Mouse (Mus musculus): Measurements from ENCODE around the gene Ppp4c. TPM values are rescaled to one million over a fixed set of nuclear protein-coding genes. Genes with fewer than 3 reads are reported as not detected.

Gene Ppp4c
- polyA plus RNA-seq (2012; fragmentation: generic; extraction: Trizol) = 113 TPM

GRCm38 (mm10) chr7:126791851-126792720 is at the start of gene Ppp4c:
Ppp4c (minus strand) TSS chr7:126792496.
- H3K36me3 ChIP-seq (ENCODE audit: control insufficient read depth, insufficient read depth) = peaks cover 44% of the 10 kb centered on the region
- H3K4me3 ChIP-seq = peak within 1 kb of the TSS; percentile 65
- H3ac ChIP-seq (ENCODE audit: control insufficient read depth, insufficient read length) = peak within 1 kb of the TSS; percentile 88
- H3K27me3 ChIP-seq (ENCODE audit: control insufficient read depth, insufficient read depth, insufficient read length) = no peaks in the 10 kb centered on the region
- H3K79me2 ChIP-seq (ENCODE audit: control insufficient read depth, insufficient read depth) = peaks cover 38% of the 10 kb centered on the region
- peak; percentile 99 for TF ChIP-seq POLR2AphosphoS2 (IDR thresholded peaks at IDR 0.05; ENCODE audit: insufficient read length, low read depth)
- no peak for TF ChIP-seq USF1 (IDR thresholded peaks at IDR 0.05; ENCODE audit: low read depth)
- no peak for TF ChIP-seq SRF (IDR thresholded peaks at IDR 0.05; ENCODE audit: control insufficient read depth, insufficient read length, low read depth)
- peak in 1 of 3 experiments; percentile 3 for TF ChIP-seq MYOG (IDR thresholded peaks at IDR 0.05; ENCODE audit: control insufficient read depth in 1 of 3, insufficient read depth in 1 of 3, insufficient read length in 2 of 3, low read depth in 2 of 3)
- peak; percentile 80 for TF ChIP-seq POLR2A (IDR thresholded peaks at IDR 0.05; ENCODE audit: insufficient read length, low read depth)
- peak within 1 kb of the TSS; percentile 96 for H3K4me2 ChIP-seq (ENCODE audit: low read depth)

- H3K27me3 ChIP-seq (ENCODE audit: control insufficient read depth, insufficient read depth, insufficient read length) = peaks cover 63% of the 10 kb centered on the region
- no peaks in the 10 kb centered on the region for H3K36me3 ChIP-seq (ENCODE audit: control insufficient read depth, insufficient read depth)
- no peak overlapping the region for H3ac ChIP-seq (ENCODE audit: control insufficient read depth, insufficient read length)
- TF ChIP-seq MYOD1 (IDR thresholded peaks at IDR 0.05; ENCODE audit: control insufficient read depth in 1 of 3, insufficient read length in 2 of 3, low read depth in 2 of 3) (peak in 1 of 3 experiments; percentile 36), POLR2AphosphoS2 (IDR thresholded peaks at IDR 0.05; ENCODE audit: insufficient read length, low read depth) (no peak)
- H3K79me2 ChIP-seq (ENCODE audit: control insufficient read depth, insufficient read depth) = no peaks in the 10 kb centered on the region
- no peak overlapping the region for H3K4me3 ChIP-seq
- no peak overlapping the region for H3K4me2 ChIP-seq (ENCODE audit: low read depth)
These were observed 41.0 kb upstream of the Ppp4c start for GRCm38 (mm10) chr7:126833294-126833693.

- no peaks in the 10 kb centered on the region for H3K79me2 ChIP-seq (ENCODE audit: control insufficient read depth, insufficient read depth)
- H3ac ChIP-seq (ENCODE audit: control insufficient read depth, insufficient read length) = no peak overlapping the region
- no peak overlapping the region for H3K4me3 ChIP-seq
- no peaks in the 10 kb centered on the region for H3K36me3 ChIP-seq (ENCODE audit: control insufficient read depth, insufficient read depth)
- TF ChIP-seq CEBPB (IDR thresholded peaks at IDR 0.05; ENCODE audit: insufficient read depth, poor library complexity, severe bottlenecking) (no peak), TCF3 (IDR thresholded peaks at IDR 0.05; ENCODE audit: insufficient read length, low read depth) (no peak)
- H3K27me3 ChIP-seq (ENCODE audit: control insufficient read depth, insufficient read depth, insufficient read length) = peaks cover 70% of the 10 kb centered on the region
- H3K4me2 ChIP-seq (ENCODE audit: low read depth) = no peak overlapping the region
These were observed 39.8 kb upstream of the Ppp4c start for GRCm38 (mm10) chr7:126832036-126832598.

- Histone ChIP-seq H3K79me2 (ENCODE audit: control insufficient read depth, insufficient read depth) (no peaks in the 10 kb centered on the region), H3K4me3 (no peak within 1 kb of the TSS), H3K36me3 (ENCODE audit: control insufficient read depth, insufficient read depth) (no peaks in the 10 kb centered on the region), H3ac (ENCODE audit: control insufficient read depth, insufficient read length) (no peak within 1 kb of the TSS), H3K27me3 (ENCODE audit: control insufficient read depth, insufficient read depth, insufficient read length) (peaks cover 70% of the 10 kb centered on the region), H3K4me2 (ENCODE audit: low read depth) (no peak within 1 kb of the TSS)
- TF ChIP-seq TCF3 (IDR thresholded peaks at IDR 0.05; ENCODE audit: insufficient read length, low read depth) (no peak), TCF12 (IDR thresholded peaks at IDR 0.05; ENCODE audit: insufficient read depth, poor library complexity, severe bottlenecking) (no peak), POLR2A (IDR thresholded peaks at IDR 0.05; ENCODE audit: insufficient read length, low read depth) (no peak), POLR2AphosphoS2 (IDR thresholded peaks at IDR 0.05; ENCODE audit: insufficient read length, low read depth) (no peak), MYOG (IDR thresholded peaks at IDR 0.05; ENCODE audit: control insufficient read depth in 1 of 3, insufficient read depth in 1 of 3, insufficient read length in 2 of 3, low read depth in 2 of 3) (no peak), USF1 (IDR thresholded peaks at IDR 0.05; ENCODE audit: low read depth) (no peak), SRF (IDR thresholded peaks at IDR 0.05; ENCODE audit: control insufficient read depth, insufficient read length, low read depth) (no peak), CEBPB (IDR thresholded peaks at IDR 0.05; ENCODE audit: insufficient read depth, poor library complexity, severe bottlenecking) (no peak), E2F4 (IDR thresholded peaks at IDR 0.05; ENCODE audit: insufficient read depth) (no peak), MYOD1 (IDR thresholded peaks at IDR 0.05; ENCODE audit: control insufficient read depth in 1 of 3, insufficient read length in 2 of 3, low read depth in 2 of 3) (no peak), REST (IDR thresholded peaks at IDR 0.05; ENCODE audit: insufficient read depth, insufficient read length) (no peak), MAX (IDR thresholded peaks at IDR 0.05; ENCODE audit: low read depth) (no peak)
These were observed 39.2 kb upstream of the Ppp4c start, which contains the start of gene 4930451I11Rik for GRCm38 (mm10) chr7:126831539-126831938. 4930451I11Rik (minus strand) TSS chr7:126831639.

- H3ac ChIP-seq (ENCODE audit: control insufficient read depth, insufficient read length) = no peak overlapping the region
- H3K36me3 ChIP-seq (ENCODE audit: control insufficient read depth, insufficient read depth) = no peaks in the 10 kb centered on the region
- H3K27me3 ChIP-seq (ENCODE audit: control insufficient read depth, insufficient read depth, insufficient read length) = peaks cover 77% of the 10 kb centered on the region
- no peaks in the 10 kb centered on the region for H3K79me2 ChIP-seq (ENCODE audit: control insufficient read depth, insufficient read depth)
- no peak overlapping the region for H3K4me2 ChIP-seq (ENCODE audit: low read depth)
- no peak for TF ChIP-seq MYOD1 (IDR thresholded peaks at IDR 0.05; ENCODE audit: control insufficient read depth in 1 of 3, insufficient read length in 2 of 3, low read depth in 2 of 3)
- TF ChIP-seq POLR2AphosphoS2 (IDR thresholded peaks at IDR 0.05; ENCODE audit: insufficient read length, low read depth) = no peak
- TF ChIP-seq MAX (IDR thresholded peaks at IDR 0.05; ENCODE audit: low read depth) = no peak
- no peak for TF ChIP-seq TCF12 (IDR thresholded peaks at IDR 0.05; ENCODE audit: insufficient read depth, poor library complexity, severe bottlenecking)
- TF ChIP-seq CEBPB (IDR thresholded peaks at IDR 0.05; ENCODE audit: insufficient read depth, poor library complexity, severe bottlenecking) = no peak
- no peak for TF ChIP-seq POLR2A (IDR thresholded peaks at IDR 0.05; ENCODE audit: insufficient read length, low read depth)
- no peak for TF ChIP-seq E2F4 (IDR thresholded peaks at IDR 0.05; ENCODE audit: insufficient read depth)
- no peak for TF ChIP-seq USF1 (IDR thresholded peaks at IDR 0.05; ENCODE audit: low read depth)
- TF ChIP-seq MYOG (IDR thresholded peaks at IDR 0.05; ENCODE audit: control insufficient read depth in 1 of 3, insufficient read depth in 1 of 3, insufficient read length in 2 of 3, low read depth in 2 of 3) = no peak
- TF ChIP-seq REST (IDR thresholded peaks at IDR 0.05; ENCODE audit: insufficient read depth, insufficient read length) = no peak
- TF ChIP-seq SRF (IDR thresholded peaks at IDR 0.05; ENCODE audit: control insufficient read depth, insufficient read length, low read depth) = no peak
- TF ChIP-seq TCF3 (IDR thresholded peaks at IDR 0.05; ENCODE audit: insufficient read length, low read depth) = no peak
- no peak overlapping the region for H3K4me3 ChIP-seq
These were observed 33.7 kb upstream of the Ppp4c start for GRCm38 (mm10) chr7:126825952-126826351.
